Mouse (Mus musculus) megakaryocyte, adult 5-6 weeks (primary cell): ENCODE results near the gene Gstm4. TPM values are rescaled to one million over a fixed set of nuclear protein-coding genes. Genes with fewer than 3 reads are reported as not detected.
"Not testable (repeated sequence)": the region's sequence is repeated elsewhere in the genome, so short reads cannot be mapped to it uniquely, and the experiment has no call there.

Experiments used
- ATAC-seq: 2 replicates; pipeline ENCODE4 v1.8.0; 2016; ENCODE audit warnings: mild to moderate bottlenecking, inconsistent platforms; ENCODE audit not compliant: poor library complexity, severe bottlenecking
- total RNA-seq, 2 experiments: library from RNA; stranded (forward) in 1 of 2; stranded (reverse) in 1 of 2; fragments of 153-499, 151-499 nt in 1 of 2; fragments of 221-1000, 200-1000 nt in 1 of 2; gene quantifications; 2 replicates each; pipeline versions ENCODE4 v1.2.3 to v1.2.4; 2015 to 2017

Gstm4 gene
- total RNA-seq, 2 experiments from 2014 or later: 6.5 to 10.1 TPM

GRCm38 (mm10) chr3:108018190-108018820, 26.4 kb downstream of the Gstm4 start:
- peak; percentile 31 for ATAC-seq

- ATAC-seq: peak; percentile 78
Measured at GRCm38 (mm10) chr3:108017473-108018189, 27.1 kb downstream of the Gstm4 start, which contains the start of gene Gstm1. Gstm1 (minus strand) TSS chr3:108017973.

GRCm38 (mm10) chr3:108016468-108016867, 28.2 kb downstream of the Gstm4 start:
- not testable (repeated sequence) for ATAC-seq

- no peak for ATAC-seq
Measured at GRCm38 (mm10) chr3:108014974-108015346, 29.7 kb downstream of the Gstm4 start.

- no peak for ATAC-seq
Measured at GRCm38 (mm10) chr3:108014098-108014973, 30.4 kb downstream of the Gstm4 start.

- ATAC-seq: no peak
Measured at GRCm38 (mm10) chr3:108013331-108013871, 31.3 kb downstream of the Gstm4 start.

GRCm38 (mm10) chr3:108011558-108011957, 33.1 kb downstream of the Gstm4 start:
- ATAC-seq: no peak

GRCm38 (mm10) chr3:108010286-108010685, 34.4 kb downstream of the Gstm4 start:
- no peak for ATAC-seq

GRCm38 (mm10) chr3:108002021-108002420, 42.7 kb downstream of the Gstm4 start:
- ATAC-seq: no peak

- no peak for ATAC-seq
Measured at GRCm38 (mm10) chr3:107999491-107999890, 45.2 kb downstream of the Gstm4 start.

GRCm38 (mm10) chr3:107998591-107998990, 46.1 kb downstream of the Gstm4 start:
- no peak for ATAC-seq

- no peak for ATAC-seq
Measured at GRCm38 (mm10) chr3:107996576-107996975, 48.1 kb downstream of the Gstm4 start.

- ATAC-seq: not testable (repeated sequence)
Measured at GRCm38 (mm10) chr3:107995974-107996373, 48.7 kb downstream of the Gstm4 start.

Other genes starting within 250 kb of the Gstm4 start
- gene Eps8l3, start 167.7 kb downstream of the Gstm4 start, total RNA-seq (2015): not detected in 2 replicates
- gene Eps8l3, start 167.7 kb downstream of the Gstm4 start, total RNA-seq (2017): not detected in 2 replicates
- gene Gstm5, start 149.1 kb downstream of the Gstm4 start, total RNA-seq (2015): 4.7 and 15.4 TPM in 2 replicates
- gene Gstm5, start 149.1 kb downstream of the Gstm4 start, total RNA-seq (2017): 2.5 and 3.5 TPM in 2 replicates
- 1.5 and 1.9 TPM in 2 replicates for gene Gstm7, start 113.1 kb downstream of the Gstm4 start, total RNA-seq (2015)
- 0.44 and 0.45 TPM in 2 replicates for gene Gstm7, start 113.1 kb downstream of the Gstm4 start, total RNA-seq (2017)
- not detected in 2 replicates for gene Gstm6, start 101.1 kb downstream of the Gstm4 start, total RNA-seq (2015)
- not detected in 2 replicates for gene Gstm6, start 101.1 kb downstream of the Gstm4 start, total RNA-seq (2017)
- not detected in 2 replicates for gene Gstm3, start 75.6 kb downstream of the Gstm4 start, total RNA-seq (2015)
- not detected in 2 replicates for gene Gstm3, start 75.6 kb downstream of the Gstm4 start, total RNA-seq (2017)
- gene Gstm2, start 58.4 kb downstream of the Gstm4 start, total RNA-seq (2015): 0.62 TPM in 1 of 2 replicates, not detected in the other
- 0.44 TPM in 1 of 2 replicates, not detected in the other for gene Gstm2, start 58.4 kb downstream of the Gstm4 start, total RNA-seq (2017)
- gene Gstm1, start 26.9 kb downstream of the Gstm4 start, total RNA-seq (2015): 320 and 346 TPM in 2 replicates
- gene Gstm1, start 26.9 kb downstream of the Gstm4 start, total RNA-seq (2017): 156 and 179 TPM in 2 replicates
- gene Ampd2, start 41.8 kb upstream of the Gstm4 start, total RNA-seq (2015): 16.3 and 20.9 TPM in 2 replicates
- 21.8 and 23.1 TPM in 2 replicates for gene Ampd2, start 41.8 kb upstream of the Gstm4 start, total RNA-seq (2017)
- gene Gnat2, start 47.9 kb upstream of the Gstm4 start, total RNA-seq (2015): not detected in 2 replicates
- gene Gnat2, start 47.9 kb upstream of the Gstm4 start, total RNA-seq (2017): not detected in 2 replicates
- 136 and 146 TPM in 2 replicates for gene Gnai3, start 101.3 kb upstream of the Gstm4 start, total RNA-seq (2015)
- gene Gnai3, start 101.3 kb upstream of the Gstm4 start, total RNA-seq (2017): 154 and 160 TPM in 2 replicates
- not detected in 2 replicates for gene Gpr61, start 110.0 kb upstream of the Gstm4 start, total RNA-seq (2015)
- gene Gpr61, start 110.0 kb upstream of the Gstm4 start, total RNA-seq (2017): not detected in 2 replicates
- gene Amigo1, start 141.4 kb upstream of the Gstm4 start, total RNA-seq (2015): 1.4 and 3.3 TPM in 2 replicates
- gene Amigo1, start 141.4 kb upstream of the Gstm4 start, total RNA-seq (2017): 1.4 and 2.2 TPM in 2 replicates
- 4.9 and 6.7 TPM in 2 replicates for gene Cyb561d1, start 156.3 kb upstream of the Gstm4 start, total RNA-seq (2015)
- gene Cyb561d1, start 156.3 kb upstream of the Gstm4 start, total RNA-seq (2017): 10.3 and 12.0 TPM in 2 replicates
- gene Atxn7l2, start 166.0 kb upstream of the Gstm4 start, total RNA-seq (2015): 3.1 and 4.7 TPM in 2 replicates
- gene Atxn7l2, start 166.0 kb upstream of the Gstm4 start, total RNA-seq (2017): 1.5 and 2.0 TPM in 2 replicates
- not detected in 2 replicates for gene Sypl2, start 181.8 kb upstream of the Gstm4 start, total RNA-seq (2015)
- not detected in 2 replicates for gene Sypl2, start 181.8 kb upstream of the Gstm4 start, total RNA-seq (2017)
- 160 and 172 TPM in 2 replicates for gene Psma5, start 212.0 kb upstream of the Gstm4 start, total RNA-seq (2015)
- 146 and 158 TPM in 2 replicates for gene Psma5, start 212.0 kb upstream of the Gstm4 start, total RNA-seq (2017)
- gene Sort1, start 239.2 kb upstream of the Gstm4 start, total RNA-seq (2015): 80.7 and 83.8 TPM in 2 replicates
- 76.4 and 87.8 TPM in 2 replicates for gene Sort1, start 239.2 kb upstream of the Gstm4 start, total RNA-seq (2017)